Mouse (Mus musculus): ENCODE measurements around the gene Gramd4. TPM values are rescaled to one million over a fixed set of nuclear protein-coding genes. Genes with fewer than 3 reads are reported as not detected.

Gramd4 gene
- polyA plus RNA-seq, 1 experiment: 36.2 TPM

DNA sequence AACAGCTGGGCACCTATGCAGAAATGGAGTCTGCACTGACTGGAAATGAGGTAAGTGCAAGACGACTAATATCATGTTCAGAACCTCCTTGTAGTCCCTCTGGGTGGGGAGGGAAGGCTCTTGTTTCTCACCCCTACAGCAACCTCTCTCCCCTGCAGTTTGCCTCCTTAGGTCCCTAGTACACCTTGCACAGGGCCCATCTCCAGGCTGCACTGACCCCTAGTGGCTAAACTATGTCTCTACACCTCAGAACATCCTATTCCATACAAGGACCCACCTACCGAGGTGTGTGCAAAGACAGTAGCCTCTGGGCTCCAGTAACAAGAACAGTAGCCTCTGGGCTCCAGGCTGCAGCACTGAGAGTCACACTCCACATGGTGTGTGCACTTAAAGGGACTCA, 18.7 kb upstream of the Gramd4 start:
- Histone ChIP-seq H3K36me3 (ENCODE audit: control insufficient read depth, insufficient read depth) (no peaks in the 10 kb centered on the region), H3ac (ENCODE audit: control insufficient read depth, insufficient read length, low read depth) (no peak overlapping the region), H3K4me3 (ENCODE audit: insufficient read depth, poor library complexity, severe bottlenecking) (no peak overlapping the region), H3K79me2 (ENCODE audit: control insufficient read depth, insufficient read depth) (no peaks in the 10 kb centered on the region), H3K79me3 (ENCODE audit: low read depth) (no peaks in the 10 kb centered on the region), H3K27me3 (ENCODE audit: control insufficient read depth, insufficient read depth, insufficient read length) (peaks cover 23% of the 10 kb centered on the region)
- no peak for TF ChIP-seq CEBPB (IDR thresholded peaks at IDR 0.05; ENCODE audit: low read depth)
- no peak for TF ChIP-seq MYOD1 (IDR thresholded peaks at IDR 0.05; ENCODE audit: control insufficient read depth, insufficient read length, low read depth)
- peak; percentile 87 for TF ChIP-seq CTCF (IDR thresholded peaks at IDR 0.05; ENCODE audit: control insufficient read depth, insufficient read depth, insufficient read length)
- TF ChIP-seq MAX (IDR thresholded peaks at IDR 0.05): no peak

DNA sequence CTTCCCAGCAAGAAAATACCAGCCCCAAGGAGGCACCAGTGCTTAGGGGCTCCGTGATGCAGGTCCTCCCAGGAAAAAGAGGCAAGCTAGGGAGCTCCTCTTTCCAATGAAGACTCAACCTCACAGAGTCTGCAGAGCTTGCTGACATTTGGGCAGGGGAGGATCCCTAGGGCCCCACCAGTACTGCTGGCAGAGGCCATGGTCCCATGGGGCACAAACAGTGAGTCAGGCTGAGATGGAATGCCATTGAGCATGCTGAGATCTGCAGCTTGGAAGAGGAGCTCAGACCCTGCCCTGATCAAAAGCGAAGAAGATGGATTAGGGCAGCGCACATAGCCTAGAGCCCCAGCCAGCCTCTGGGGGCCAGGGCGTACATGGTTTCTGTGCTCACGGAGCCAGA, 16.1 kb upstream of the Gramd4 start:
- Histone ChIP-seq H3K79me3 (ENCODE audit: low read depth) (no peaks in the 10 kb centered on the region), H3K27me3 (ENCODE audit: control insufficient read depth, insufficient read depth, insufficient read length) (peaks cover 29% of the 10 kb centered on the region), H3K36me3 (ENCODE audit: control insufficient read depth, insufficient read depth) (no peaks in the 10 kb centered on the region), H3K79me2 (ENCODE audit: control insufficient read depth, insufficient read depth) (no peaks in the 10 kb centered on the region), H3ac (ENCODE audit: control insufficient read depth, insufficient read length, low read depth) (no peak overlapping the region), H3K4me3 (ENCODE audit: insufficient read depth, poor library complexity, severe bottlenecking) (no peak overlapping the region)
- TF ChIP-seq FOSL1 (IDR thresholded peaks at IDR 0.05; ENCODE audit: insufficient read depth, low read length, poor library complexity, severe bottlenecking) (peak; percentile 38), MYOD1 (IDR thresholded peaks at IDR 0.05; ENCODE audit: control insufficient read depth, insufficient read length, low read depth) (no peak), CEBPB (IDR thresholded peaks at IDR 0.05; ENCODE audit: low read depth) (no peak), MAX (IDR thresholded peaks at IDR 0.05) (peak; percentile 24)

DNA sequence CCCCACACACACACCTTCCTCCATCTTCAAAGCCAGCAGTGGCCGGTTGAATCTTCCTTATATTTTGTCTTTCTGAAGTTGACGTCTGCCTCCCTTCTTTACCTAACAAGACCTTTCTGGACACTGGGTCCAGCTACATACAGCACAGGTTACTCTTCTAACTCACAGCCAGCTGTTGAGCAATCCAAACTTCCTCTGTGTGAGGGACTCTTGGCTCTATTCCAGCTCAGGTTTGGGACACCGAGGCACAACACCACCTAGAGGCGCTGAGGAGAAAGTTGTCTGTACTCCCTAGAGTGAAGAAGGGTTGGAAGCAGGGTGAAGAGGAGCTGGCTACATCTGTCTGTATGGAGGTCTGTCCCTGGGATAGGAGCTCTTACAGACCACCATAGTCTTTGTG, 15.1 kb upstream of the Gramd4 start:
- no peaks in the 10 kb centered on the region for H3K36me3 ChIP-seq (ENCODE audit: control insufficient read depth, insufficient read depth)
- H3K79me3 ChIP-seq (ENCODE audit: low read depth): no peaks in the 10 kb centered on the region
- no peak for TF ChIP-seq MYOG (IDR thresholded peaks at IDR 0.05; ENCODE audit: control insufficient read depth, extremely low read depth, insufficient read length)
- TF ChIP-seq MYOD1 (IDR thresholded peaks at IDR 0.05; ENCODE audit: control insufficient read depth, insufficient read length, low read depth): no peak
- TF ChIP-seq FOSL1 (IDR thresholded peaks at IDR 0.05; ENCODE audit: insufficient read depth, low read length, poor library complexity, severe bottlenecking): no peak
- no peaks in the 10 kb centered on the region for H3K79me2 ChIP-seq (ENCODE audit: control insufficient read depth, insufficient read depth)
- peaks cover 29% of the 10 kb centered on the region for H3K27me3 ChIP-seq (ENCODE audit: control insufficient read depth, insufficient read depth, insufficient read length)
- H3K4me3 ChIP-seq (ENCODE audit: insufficient read depth, poor library complexity, severe bottlenecking): no peak overlapping the region
- H3ac ChIP-seq (ENCODE audit: control insufficient read depth, insufficient read length, low read depth): no peak overlapping the region

DNA sequence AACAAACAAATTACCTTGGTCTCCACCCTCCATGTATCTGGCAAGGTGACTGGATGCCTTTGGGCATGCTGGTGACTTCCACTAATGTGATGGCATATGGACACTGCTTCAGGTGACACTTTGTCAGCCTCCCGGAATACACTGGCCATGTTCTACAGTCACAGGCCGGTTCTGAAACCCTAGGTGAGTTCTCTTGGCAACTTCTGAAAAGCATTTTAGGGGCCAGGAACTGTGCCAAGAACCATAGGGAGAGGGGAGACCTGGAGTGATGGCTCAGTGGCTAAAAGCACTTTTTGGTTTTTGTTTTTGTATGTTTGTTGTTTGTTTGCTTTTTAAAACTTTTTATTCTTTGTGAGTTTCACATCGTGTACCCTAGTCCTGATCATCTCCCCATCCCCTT, 8.0 kb upstream of the Gramd4 start:
- H3K27me3 ChIP-seq (ENCODE audit: control insufficient read depth, insufficient read depth, insufficient read length): peaks cover 6% of the 10 kb centered on the region
- H3K79me2 ChIP-seq (ENCODE audit: control insufficient read depth, insufficient read depth): no peaks in the 10 kb centered on the region
- H3K4me3 ChIP-seq (ENCODE audit: insufficient read depth, poor library complexity, severe bottlenecking): no peak overlapping the region
- H3K36me3 ChIP-seq (ENCODE audit: control insufficient read depth, insufficient read depth): no peaks in the 10 kb centered on the region
- no peak for TF ChIP-seq MAX (IDR thresholded peaks at IDR 0.05)
- no peak for TF ChIP-seq MYOD1 (IDR thresholded peaks at IDR 0.05; ENCODE audit: control insufficient read depth, insufficient read length, low read depth)
- TF ChIP-seq FOSL1 (IDR thresholded peaks at IDR 0.05; ENCODE audit: insufficient read depth, low read length, poor library complexity, severe bottlenecking): no peak
- TF ChIP-seq MYOG (IDR thresholded peaks at IDR 0.05; ENCODE audit: control insufficient read depth, extremely low read depth, insufficient read length): no peak
- no peak for TF ChIP-seq CTCF (IDR thresholded peaks at IDR 0.05; ENCODE audit: control insufficient read depth, insufficient read depth, insufficient read length)
- TF ChIP-seq USF1 (IDR thresholded peaks at IDR 0.05; ENCODE audit: low read depth): no peak
- no peak for TF ChIP-seq CEBPB (IDR thresholded peaks at IDR 0.05; ENCODE audit: low read depth)
- H3ac ChIP-seq (ENCODE audit: control insufficient read depth, insufficient read length, low read depth): no peak overlapping the region
- no peaks in the 10 kb centered on the region for H3K79me3 ChIP-seq (ENCODE audit: low read depth)

DNA sequence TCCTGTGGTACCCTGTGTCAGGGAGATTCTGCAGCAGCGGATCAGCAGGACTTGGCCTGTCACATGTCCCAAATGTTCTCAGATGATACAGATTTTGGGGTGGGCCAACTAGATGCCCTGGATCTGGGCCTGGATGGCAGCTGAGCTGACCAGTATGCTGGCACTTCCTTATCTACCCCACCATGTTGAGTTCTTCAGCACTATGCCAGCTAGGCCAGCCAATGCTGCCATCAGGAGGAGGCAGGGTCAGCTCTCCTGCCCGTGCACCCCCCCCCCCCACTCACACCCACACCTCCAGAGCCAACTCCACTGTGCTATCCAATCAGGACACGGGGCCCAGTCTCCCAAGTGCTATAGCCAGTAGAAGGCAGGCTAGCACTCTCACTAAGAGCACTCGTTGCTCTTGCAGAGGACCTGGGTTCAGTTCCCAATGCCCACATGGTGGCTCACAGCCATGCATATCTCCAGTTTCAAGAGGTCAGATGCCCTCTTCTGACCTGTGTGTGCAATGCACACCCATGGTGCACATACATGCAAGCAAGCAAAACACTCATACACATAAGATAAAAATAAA, 7.2 kb upstream of the Gramd4 start:
- Histone ChIP-seq H3K36me3 (ENCODE audit: control insufficient read depth, insufficient read depth) (no peaks in the 10 kb centered on the region), H3K79me2 (ENCODE audit: control insufficient read depth, insufficient read depth) (no peaks in the 10 kb centered on the region), H3ac (ENCODE audit: control insufficient read depth, insufficient read length, low read depth) (no peak overlapping the region), H3K4me3 (ENCODE audit: insufficient read depth, poor library complexity, severe bottlenecking) (no peak overlapping the region), H3K79me3 (ENCODE audit: low read depth) (no peaks in the 10 kb centered on the region), H3K27me3 (ENCODE audit: control insufficient read depth, insufficient read depth, insufficient read length) (peaks cover 2% of the 10 kb centered on the region)
- TF ChIP-seq CTCF (IDR thresholded peaks at IDR 0.05; ENCODE audit: control insufficient read depth, insufficient read depth, insufficient read length): no peak
- TF ChIP-seq CEBPB (IDR thresholded peaks at IDR 0.05; ENCODE audit: low read depth): no peak
- TF ChIP-seq USF1 (IDR thresholded peaks at IDR 0.05; ENCODE audit: low read depth): no peak
- TF ChIP-seq MAX (IDR thresholded peaks at IDR 0.05): no peak
- no peak for TF ChIP-seq MYOD1 (IDR thresholded peaks at IDR 0.05; ENCODE audit: control insufficient read depth, insufficient read length, low read depth)
- no peak for TF ChIP-seq FOSL1 (IDR thresholded peaks at IDR 0.05; ENCODE audit: insufficient read depth, low read length, poor library complexity, severe bottlenecking)
- TF ChIP-seq MYOG (IDR thresholded peaks at IDR 0.05; ENCODE audit: control insufficient read depth, extremely low read depth, insufficient read length): no peak

DNA sequence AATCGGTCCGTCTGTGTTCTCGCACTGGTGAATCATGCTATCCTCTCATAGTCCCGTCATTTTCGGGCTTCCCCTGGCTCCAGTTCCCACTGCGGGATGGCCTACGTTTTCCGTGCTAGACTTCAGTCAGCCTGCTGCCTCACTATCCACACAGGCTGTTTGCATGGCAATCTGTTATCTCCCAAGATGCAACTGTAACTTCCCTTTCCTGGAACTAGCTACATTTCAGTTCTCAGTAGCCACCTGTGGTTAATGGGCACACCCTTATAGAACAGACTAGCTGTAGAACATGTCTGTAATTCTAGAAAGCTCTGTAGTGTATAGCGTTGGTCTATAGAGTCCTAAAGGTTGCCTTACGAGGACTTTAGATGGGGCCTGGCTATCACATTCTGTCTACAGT, 6.3 kb upstream of the Gramd4 start:
- H3ac ChIP-seq (ENCODE audit: control insufficient read depth, insufficient read length, low read depth): no peak overlapping the region
- H3K27me3 ChIP-seq (ENCODE audit: control insufficient read depth, insufficient read depth, insufficient read length): no peaks in the 10 kb centered on the region
- no peak for TF ChIP-seq MAX (IDR thresholded peaks at IDR 0.05)
- TF ChIP-seq FOSL1 (IDR thresholded peaks at IDR 0.05; ENCODE audit: insufficient read depth, low read length, poor library complexity, severe bottlenecking): no peak
- TF ChIP-seq MYOD1 (IDR thresholded peaks at IDR 0.05; ENCODE audit: control insufficient read depth, insufficient read length, low read depth): no peak
- TF ChIP-seq MYOG (IDR thresholded peaks at IDR 0.05; ENCODE audit: control insufficient read depth, extremely low read depth, insufficient read length): no peak
- TF ChIP-seq CEBPB (IDR thresholded peaks at IDR 0.05; ENCODE audit: low read depth): no peak
- no peak for TF ChIP-seq USF1 (IDR thresholded peaks at IDR 0.05; ENCODE audit: low read depth)
- TF ChIP-seq CTCF (IDR thresholded peaks at IDR 0.05; ENCODE audit: control insufficient read depth, insufficient read depth, insufficient read length): no peak
- no peak overlapping the region for H3K4me3 ChIP-seq (ENCODE audit: insufficient read depth, poor library complexity, severe bottlenecking)
- H3K36me3 ChIP-seq (ENCODE audit: control insufficient read depth, insufficient read depth): no peaks in the 10 kb centered on the region
- H3K79me3 ChIP-seq (ENCODE audit: low read depth): no peaks in the 10 kb centered on the region
- H3K79me2 ChIP-seq (ENCODE audit: control insufficient read depth, insufficient read depth): no peaks in the 10 kb centered on the region
